Mouse (Mus musculus): Measurements from ENCODE around the gene Tbc1d30. TPM values are rescaled to one million over a fixed set of nuclear protein-coding genes. Genes with fewer than 3 reads are reported as not detected.

Gene Tbc1d30
- total and polyA plus RNA-seq, 2 experiments from 2014 or later = 1.1 to 14.7 TPM

GRCm38 (mm10) chr10:121316361-121316760, 34.7 kb downstream of the Tbc1d30 start:
- 66% methylated on average over 10 of the region's 10 CpGs for WGBS

DNA sequence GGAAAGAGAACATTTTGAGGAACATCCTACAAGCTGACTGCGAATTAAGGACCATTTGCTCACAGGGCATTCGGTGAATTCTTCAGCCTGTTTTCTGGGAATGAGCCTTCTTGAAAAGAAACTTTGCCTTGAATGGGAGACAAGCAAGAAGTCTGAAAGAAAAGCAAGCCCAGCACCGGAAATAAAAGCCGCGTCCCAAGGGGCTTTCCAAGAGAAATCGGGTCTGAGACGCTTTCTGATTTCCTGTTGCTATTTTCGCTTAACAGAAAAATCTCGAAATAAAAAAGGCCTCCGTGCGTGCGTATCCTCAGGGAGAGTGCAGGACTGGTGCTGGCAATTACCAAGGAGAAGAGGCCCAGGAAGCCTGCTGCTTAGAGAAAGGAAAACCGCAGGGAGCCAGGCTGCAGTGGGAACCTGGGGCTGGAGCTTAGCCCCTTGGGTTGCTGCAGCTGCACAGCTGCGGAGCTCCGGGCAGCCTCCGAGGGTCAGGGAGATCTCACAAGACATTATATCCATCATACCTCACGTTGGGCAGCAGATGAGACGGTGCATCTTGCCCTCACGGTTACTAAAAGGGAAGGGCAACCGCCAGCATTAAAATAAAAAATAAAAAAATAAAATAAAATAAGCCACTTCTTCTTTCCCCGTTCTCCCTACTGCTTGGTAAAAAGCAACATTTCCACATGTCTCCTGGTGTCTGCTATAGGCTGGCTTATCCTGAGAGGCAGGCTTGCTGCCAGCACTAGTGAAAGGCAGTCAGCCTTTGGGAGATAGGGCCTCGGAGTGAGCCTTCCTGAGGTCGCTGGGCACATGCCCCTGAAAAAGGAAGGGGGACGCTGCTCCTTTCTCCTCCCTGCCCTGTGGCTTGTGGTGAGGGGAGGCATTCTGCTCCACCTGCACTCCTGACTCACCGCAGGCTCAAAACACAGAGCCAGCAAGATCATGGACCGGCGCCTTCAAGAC, 35.5 kb downstream of the Tbc1d30 start:
- H3K4me3 ChIP-seq (ENCODE audit: low read depth, low read length) = no peak overlapping the region
- H3K9me3 ChIP-seq (replicated peaks; ENCODE audit: control insufficient read depth, low read length) = no peaks in the 10 kb centered on the region
- H3K4me2 ChIP-seq (ENCODE audit: low read depth, low read length) = peak overlapping the region; percentile 43
- peaks cover 20% of the 10 kb centered on the region for H3K27me3 ChIP-seq (ENCODE audit: control insufficient read depth, insufficient read depth, low read length)
- H3K36me3 ChIP-seq (replicated peaks; ENCODE audit: control insufficient read depth, insufficient read depth, low read length) = no peaks in the 10 kb centered on the region
- ATAC-seq (ENCODE audit: insufficient read depth, low read depth) (no peak), DNase-seq (ENCODE audit: low spot score) (no peak)
- TF ChIP-seq EP300 (IDR thresholded peaks at IDR 0.05; ENCODE audit: low read depth) (no peak), CTCF (IDR thresholded peaks at IDR 0.05; ENCODE audit: low read depth) (no peak)
- WGBS = 35% methylated on average over 27 of the region's 27 CpGs
- H3K27ac ChIP-seq (ENCODE audit: low read depth) = 0 out of 2 replicates have a peak overlapping the region, but pooled peaks have one; percentile 14
- no peaks in the 10 kb centered on the region for H3K4me1 ChIP-seq (ENCODE audit: control insufficient read depth, insufficient read depth)
- H3K9ac ChIP-seq (replicated peaks; ENCODE audit: low read depth, low read length) = no peak overlapping the region

More at GRCm38 (mm10) chr10:121316361-121316760, 34.7 kb downstream of the Tbc1d30 start:
- no peak overlapping the region for H3K9ac ChIP-seq (replicated peaks; ENCODE audit: low read depth, low read length)
- H3K4me1 ChIP-seq (ENCODE audit: control insufficient read depth, insufficient read depth) = no peaks in the 10 kb centered on the region
- H3K27me3 ChIP-seq (ENCODE audit: control insufficient read depth, insufficient read depth, low read length) = peaks cover 14% of the 10 kb centered on the region
- H3K36me3 ChIP-seq (replicated peaks; ENCODE audit: control insufficient read depth, insufficient read depth, low read length) = no peaks in the 10 kb centered on the region
- no peak for DNase-seq (ENCODE audit: low spot score)
- H3K4me2 ChIP-seq (ENCODE audit: low read depth, low read length) = no peak overlapping the region
- ATAC-seq (ENCODE audit: insufficient read depth, low read depth) = no peak
- 0 out of 2 replicates have a peak overlapping the region, but pooled peaks have one; percentile 14 for H3K27ac ChIP-seq (ENCODE audit: low read depth)
- TF ChIP-seq CTCF (IDR thresholded peaks at IDR 0.05; ENCODE audit: low read depth) (no peak), EP300 (IDR thresholded peaks at IDR 0.05; ENCODE audit: low read depth) (no peak)
- no peaks in the 10 kb centered on the region for H3K9me3 ChIP-seq (replicated peaks; ENCODE audit: control insufficient read depth, low read length)
- H3K4me3 ChIP-seq (ENCODE audit: low read depth, low read length) = no peak overlapping the region

DNA sequence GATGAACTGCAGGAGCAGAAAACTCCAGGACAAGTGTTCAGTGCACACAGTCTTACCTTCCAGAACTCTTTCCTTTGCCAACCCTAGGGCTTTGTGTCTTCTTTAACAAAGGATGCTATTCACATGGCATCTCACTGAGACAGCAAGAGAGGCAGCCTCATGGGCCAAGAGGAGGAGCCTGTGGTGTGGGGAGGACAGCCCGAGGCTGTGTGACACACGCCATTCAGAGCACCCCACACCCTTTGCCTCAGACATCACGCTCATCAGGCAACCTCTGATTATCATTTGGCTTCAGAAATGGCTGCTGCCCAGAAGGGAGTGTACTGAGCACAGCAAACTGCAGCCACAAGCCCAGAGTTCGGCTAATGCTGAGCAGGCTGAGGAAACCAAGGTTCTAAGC, 36.9 kb downstream of the Tbc1d30 start:
- H3K9ac ChIP-seq (replicated peaks; ENCODE audit: low read depth, low read length) = no peak overlapping the region
- peaks cover 6% of the 10 kb centered on the region; the same call in 1 of the 2 replicates for H3K4me1 ChIP-seq (ENCODE audit: control insufficient read depth, insufficient read depth)
- no peak overlapping the region for H3K4me2 ChIP-seq (ENCODE audit: low read depth, low read length)
- H3K27ac ChIP-seq (ENCODE audit: low read depth) = no peak overlapping the region
- TF ChIP-seq CTCF (IDR thresholded peaks at IDR 0.05; ENCODE audit: low read depth) (no peak), EP300 (IDR thresholded peaks at IDR 0.05; ENCODE audit: low read depth) (no peak)
- no peak overlapping the region for H3K4me3 ChIP-seq (ENCODE audit: low read depth, low read length)
- no peaks in the 10 kb centered on the region for H3K9me3 ChIP-seq (replicated peaks; ENCODE audit: control insufficient read depth, low read length)
- ATAC-seq (ENCODE audit: insufficient read depth, low read depth) (no peak), DNase-seq (ENCODE audit: low spot score) (no peak)
- no peaks in the 10 kb centered on the region for H3K36me3 ChIP-seq (replicated peaks; ENCODE audit: control insufficient read depth, insufficient read depth, low read length)
- peaks cover 34% of the 10 kb centered on the region for H3K27me3 ChIP-seq (ENCODE audit: control insufficient read depth, insufficient read depth, low read length)
- whole genome bisulfite sequencing = 47% methylated on average over 4 of the region's 4 CpGs

GRCm38 (mm10) chr10:121313049-121313448, 38.0 kb downstream of the Tbc1d30 start:
- no peak overlapping the region for H3K4me2 ChIP-seq (ENCODE audit: low read depth, low read length)
- H3K9ac ChIP-seq (replicated peaks; ENCODE audit: low read depth, low read length) = no peak overlapping the region
- no peak overlapping the region for H3K27ac ChIP-seq (ENCODE audit: low read depth)
- ATAC-seq (ENCODE audit: insufficient read depth, low read depth) (no peak), DNase-seq (ENCODE audit: low spot score) (no peak)
- no peaks in the 10 kb centered on the region for H3K9me3 ChIP-seq (replicated peaks; ENCODE audit: control insufficient read depth, low read length)
- WGBS = 89% methylated on average over 3 of the region's 3 CpGs
- no peak overlapping the region for H3K4me3 ChIP-seq (ENCODE audit: low read depth, low read length)
- TF ChIP-seq CTCF (IDR thresholded peaks at IDR 0.05; ENCODE audit: low read depth) (no peak), EP300 (IDR thresholded peaks at IDR 0.05; ENCODE audit: low read depth) (no peak)
- peaks cover 6% of the 10 kb centered on the region; the same call in 1 of the 2 replicates for H3K4me1 ChIP-seq (ENCODE audit: control insufficient read depth, insufficient read depth)
- no peaks in the 10 kb centered on the region for H3K36me3 ChIP-seq (replicated peaks; ENCODE audit: control insufficient read depth, insufficient read depth, low read length)
- H3K27me3 ChIP-seq (ENCODE audit: control insufficient read depth, insufficient read depth, low read length) = peaks cover 41% of the 10 kb centered on the region

- TF ChIP-seq EP300 (IDR thresholded peaks at IDR 0.05; ENCODE audit: low read depth) (no peak), CTCF (IDR thresholded peaks at IDR 0.05; ENCODE audit: low read depth) (no peak)
- peaks cover 41% of the 10 kb centered on the region for H3K27me3 ChIP-seq (ENCODE audit: control insufficient read depth, insufficient read depth, low read length)
- H3K27ac ChIP-seq (ENCODE audit: low read depth) = no peak overlapping the region
- H3K4me2 ChIP-seq (ENCODE audit: low read depth, low read length) = peak overlapping the region; percentile 92
- H3K4me3 ChIP-seq (ENCODE audit: low read depth, low read length) = peak overlapping the region; percentile 75
- H3K4me1 ChIP-seq (ENCODE audit: control insufficient read depth, insufficient read depth) = peaks cover 6% of the 10 kb centered on the region; the same call in 1 of the 2 replicates
- peak; percentile 32 for DNase-seq (ENCODE audit: low spot score)
- peak overlapping the region; percentile 33; the same call in 1 of the 2 replicates for H3K9ac ChIP-seq (replicated peaks; ENCODE audit: low read depth, low read length)
- H3K9me3 ChIP-seq (replicated peaks; ENCODE audit: control insufficient read depth, low read length) = no peaks in the 10 kb centered on the region
- no peaks in the 10 kb centered on the region for H3K36me3 ChIP-seq (replicated peaks; ENCODE audit: control insufficient read depth, insufficient read depth, low read length)
- peak; percentile 82 for ATAC-seq (ENCODE audit: insufficient read depth, low read depth)
- WGBS = under 1% methylated on average over 76 of the region's 77 CpGs
Measured at GRCm38 (mm10) chr10:121310511-121311221, 40.4 kb downstream of the Tbc1d30 start.
